Mouse (Mus musculus) frontal cortex, adult (tissue): ENCODE data around the gene Ect2l.

Experiments
- ATAC-seq: cut with Nextera tagmentation; 2 replicates; pipeline ENCODE4 v1.9.2; 2017; ENCODE audit warnings: mild to moderate bottlenecking, moderate library complexity, mixed read lengths; ENCODE audit not compliant: low TSS enrichment

The Ect2l gene

DNA sequence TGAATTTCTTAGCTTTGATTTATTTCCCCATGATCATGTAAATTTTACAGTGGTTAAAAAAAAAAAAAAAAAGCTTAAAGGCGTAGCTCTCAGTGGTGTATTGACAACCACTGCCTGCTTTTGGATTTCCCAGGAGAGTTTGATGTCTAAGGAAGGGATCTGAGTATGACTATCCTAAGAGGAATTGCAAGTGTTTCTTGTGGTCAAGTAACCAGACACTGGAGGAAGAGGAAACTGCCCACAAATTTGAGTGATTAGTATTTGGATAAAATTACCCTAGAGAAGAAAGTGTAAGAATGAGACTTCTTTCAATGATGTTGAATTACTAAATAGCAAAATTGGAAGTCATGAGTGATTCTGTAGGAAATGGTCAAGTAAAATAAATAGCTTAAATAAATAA lies 129.2 kb downstream of the Ect2l start:
- no peak for ATAC-seq
